Mouse (Mus musculus): ENCODE results near the gene Fry. TPM values are rescaled to one million over a fixed set of nuclear protein-coding genes. Genes with fewer than 3 reads are reported as not detected.
A peak's percentile ranks its signal among the peaks of the same experiment; 100 is the strongest.

Gene Fry
- polyA plus RNA-seq, 1 experiment from 2014 or later: 10.2 TPM

GRCm38 (mm10) chr5:150408979-150409378, 290.5 kb downstream of the Fry start:
- no peak overlapping the region for H3K27ac ChIP-seq
- H3K27me3 ChIP-seq: no peaks in the 10 kb centered on the region
- H3K4me3 ChIP-seq: no peak overlapping the region
- no peak for ATAC-seq (ENCODE audit: insufficient number of reproducible peaks, insufficient read depth, low FRiP score, low TSS enrichment)
- H3K4me2 ChIP-seq (replicated peaks): no peak overlapping the region
- no peak overlapping the region for H3K9ac ChIP-seq
- no peaks in the 10 kb centered on the region for H3K36me3 ChIP-seq
- no peaks in the 10 kb centered on the region for H3K9me3 ChIP-seq
- H3K4me1 ChIP-seq: peaks cover 12% of the 10 kb centered on the region
- WGBS: 79% methylated on average over 8 of the region's 8 CpGs

GRCm38 (mm10) chr5:150409451-150410045, 291.1 kb downstream of the Fry start:
- Histone ChIP-seq H3K27ac (no peak overlapping the region), H3K27me3 (no peaks in the 10 kb centered on the region), H3K4me3 (no peak overlapping the region), H3K4me2 (replicated peaks) (no peak overlapping the region), H3K36me3 (0 out of 2 replicates have a peak, but pooled peaks cover 2% of the 10 kb centered on the region), H3K9me3 (no peaks in the 10 kb centered on the region), H3K4me1 (peaks cover 12% of the 10 kb centered on the region), H3K9ac (no peak overlapping the region)
- ATAC-seq (ENCODE audit: insufficient number of reproducible peaks, insufficient read depth, low FRiP score, low TSS enrichment): no peak
- 49% methylated on average over 15 of the region's 15 CpGs for WGBS

- Histone ChIP-seq H3K4me1 (peaks cover 12% of the 10 kb centered on the region), H3K9me3 (0 out of 2 replicates have a peak, but pooled peaks cover 6% of the 10 kb centered on the region), H3K4me2 (replicated peaks) (no peak overlapping the region), H3K4me3 (no peak overlapping the region), H3K27me3 (no peaks in the 10 kb centered on the region), H3K9ac (no peak overlapping the region), H3K27ac (no peak overlapping the region), H3K36me3 (peaks cover 9% of the 10 kb centered on the region; the same call in 1 of the 2 replicates)
- 79% methylated on average over 12 of the region's 12 CpGs for WGBS
- ATAC-seq (ENCODE audit: insufficient number of reproducible peaks, insufficient read depth, low FRiP score, low TSS enrichment): no peak
Observed at GRCm38 (mm10) chr5:150412750-150413450, 294.5 kb downstream of the Fry start.

- Histone ChIP-seq H3K9ac (no peak overlapping the region), H3K27me3 (no peaks in the 10 kb centered on the region), H3K4me2 (replicated peaks) (no peak overlapping the region), H3K36me3 (peaks cover 9% of the 10 kb centered on the region; the same call in 1 of the 2 replicates), H3K9me3 (0 out of 2 replicates have a peak, but pooled peaks cover 6% of the 10 kb centered on the region), H3K4me3 (no peak overlapping the region), H3K4me1 (peaks cover 1% of the 10 kb centered on the region), H3K27ac (no peak overlapping the region)
- ATAC-seq (ENCODE audit: insufficient number of reproducible peaks, insufficient read depth, low FRiP score, low TSS enrichment): no peak
Observed at GRCm38 (mm10) chr5:150414823-150415222, 296.4 kb downstream of the Fry start.

- no peaks in the 10 kb centered on the region for H3K4me1 ChIP-seq
- no peak overlapping the region for H3K4me3 ChIP-seq
- H3K4me2 ChIP-seq (replicated peaks): no peak overlapping the region
- H3K27me3 ChIP-seq: no peaks in the 10 kb centered on the region
- no peak overlapping the region for H3K27ac ChIP-seq
- no peak overlapping the region for H3K9ac ChIP-seq
- 88% methylated on average over 2 of the region's 2 CpGs for WGBS
- H3K36me3 ChIP-seq: peaks cover 9% of the 10 kb centered on the region; the same call in 1 of the 2 replicates
- H3K9me3 ChIP-seq: 0 out of 2 replicates have a peak, but pooled peaks cover 6% of the 10 kb centered on the region
- ATAC-seq (ENCODE audit: insufficient number of reproducible peaks, insufficient read depth, low FRiP score, low TSS enrichment): no peak
Observed at GRCm38 (mm10) chr5:150417223-150417622, 298.8 kb downstream of the Fry start.

GRCm38 (mm10) chr5:150418035-150418434, 299.6 kb downstream of the Fry start:
- H3K27ac ChIP-seq: no peak overlapping the region
- WGBS: 43% methylated on average over 6 of the region's 6 CpGs
- no peaks in the 10 kb centered on the region for H3K4me1 ChIP-seq

GRCm38 (mm10) chr5:150425038-150425437, 306.6 kb downstream of the Fry start:
- Histone ChIP-seq H3K27me3 (no peaks in the 10 kb centered on the region), H3K27ac (no peak overlapping the region), H3K4me2 (replicated peaks) (no peak overlapping the region), H3K4me3 (no peak overlapping the region), H3K9ac (no peak overlapping the region), H3K4me1 (no peaks in the 10 kb centered on the region), H3K9me3 (no peaks in the 10 kb centered on the region), H3K36me3 (no peaks in the 10 kb centered on the region)
- ATAC-seq (ENCODE audit: insufficient number of reproducible peaks, insufficient read depth, low FRiP score, low TSS enrichment): no peak
- 88% methylated on average over 5 of the region's 5 CpGs for WGBS

More at GRCm38 (mm10) chr5:150418035-150418434, 299.6 kb downstream of the Fry start:
- H3K9me3 ChIP-seq: 0 out of 2 replicates have a peak, but pooled peaks cover 6% of the 10 kb centered on the region
- H3K27me3 ChIP-seq: no peaks in the 10 kb centered on the region
- H3K36me3 ChIP-seq: peaks cover 9% of the 10 kb centered on the region; the same call in 1 of the 2 replicates
- H3K4me2 ChIP-seq (replicated peaks): no peak overlapping the region
- no peak overlapping the region for H3K4me3 ChIP-seq
- no peak overlapping the region for H3K9ac ChIP-seq
- ATAC-seq (ENCODE audit: insufficient number of reproducible peaks, insufficient read depth, low FRiP score, low TSS enrichment): no peak

- Histone ChIP-seq H3K4me3 (no peak overlapping the region), H3K9ac (no peak overlapping the region), H3K4me1 (no peaks in the 10 kb centered on the region), H3K27ac (no peak overlapping the region), H3K27me3 (no peaks in the 10 kb centered on the region), H3K9me3 (no peaks in the 10 kb centered on the region), H3K36me3 (no peaks in the 10 kb centered on the region), H3K4me2 (replicated peaks) (no peak overlapping the region)
- ATAC-seq (ENCODE audit: insufficient number of reproducible peaks, insufficient read depth, low FRiP score, low TSS enrichment): no peak
- 93% methylated on average over 3 of the region's 3 CpGs for WGBS
Observed at GRCm38 (mm10) chr5:150426595-150426994, 308.1 kb downstream of the Fry start.

GRCm38 (mm10) chr5:150431286-150431685, 312.8 kb downstream of the Fry start:
- H3K4me2 ChIP-seq (replicated peaks): no peak overlapping the region
- no peak overlapping the region for H3K4me3 ChIP-seq
- H3K4me1 ChIP-seq: no peaks in the 10 kb centered on the region
- no peak overlapping the region for H3K9ac ChIP-seq
- no peaks in the 10 kb centered on the region for H3K36me3 ChIP-seq
- H3K27ac ChIP-seq: no peak overlapping the region
- H3K27me3 ChIP-seq: no peaks in the 10 kb centered on the region
- WGBS: 91% methylated on average over 7 of the region's 7 CpGs
- ATAC-seq (ENCODE audit: insufficient number of reproducible peaks, insufficient read depth, low FRiP score, low TSS enrichment): no peak
- no peaks in the 10 kb centered on the region for H3K9me3 ChIP-seq

- 80% methylated on average over 2 of the region's 2 CpGs for WGBS
- Histone ChIP-seq H3K4me3 (no peak overlapping the region), H3K36me3 (no peaks in the 10 kb centered on the region), H3K4me2 (replicated peaks) (no peak overlapping the region), H3K4me1 (no peaks in the 10 kb centered on the region), H3K9ac (no peak overlapping the region), H3K27me3 (no peaks in the 10 kb centered on the region), H3K27ac (no peak overlapping the region), H3K9me3 (no peaks in the 10 kb centered on the region)
- no peak for ATAC-seq (ENCODE audit: insufficient number of reproducible peaks, insufficient read depth, low FRiP score, low TSS enrichment)
Observed at GRCm38 (mm10) chr5:150432960-150433359, 314.5 kb downstream of the Fry start.

- ATAC-seq (ENCODE audit: insufficient number of reproducible peaks, insufficient read depth, low FRiP score, low TSS enrichment): no peak
- H3K4me1 ChIP-seq: no peaks in the 10 kb centered on the region
- H3K9me3 ChIP-seq: no peaks in the 10 kb centered on the region
- H3K27ac ChIP-seq: no peak overlapping the region
- peak overlapping the region; percentile 57 for H3K4me2 ChIP-seq (replicated peaks)
- 25% methylated on average over 34 of the region's 34 CpGs for WGBS
- H3K9ac ChIP-seq: peak overlapping the region; percentile 15; the same call in 1 of the 2 replicates
- H3K36me3 ChIP-seq: no peaks in the 10 kb centered on the region
- no peaks in the 10 kb centered on the region for H3K27me3 ChIP-seq
- H3K4me3 ChIP-seq: peak overlapping the region; percentile 28
Observed at GRCm38 (mm10) chr5:150436629-150437389, 318.4 kb downstream of the Fry start.
